Mouse (Mus musculus) liver, postnatal 0 days (tissue): ENCODE data around the gene Arpp21.

Source experiments
- CTCF ChIP-seq: sonication (generic); IDR thresholded peaks from 2 replicates; pipeline ENCODE4 v1.5.1; 2016; ENCODE audit warnings: antibody characterized with exemption, low read depth
- EP300 ChIP-seq: IDR thresholded peaks from 2 replicates; pipeline ENCODE4 v1.6.1; 2016; ENCODE audit warnings: antibody characterized with exemption, low read depth, mild to moderate bottlenecking

- TF ChIP-seq CTCF (no peak), EP300 (no peak)
These were observed 48.1 kb downstream of the Arpp21 start for GRCm38 (mm10) chr9:112187667-112188066.
